Mouse (Mus musculus): Measurements from ENCODE around the gene Cryba1. TPM values are rescaled to one million over a fixed set of nuclear protein-coding genes. Genes with fewer than 3 reads are reported as not detected.
"Not testable (repeated sequence)": the region's sequence is repeated elsewhere in the genome, so short reads cannot be mapped to it uniquely, and the experiment has no call there.

The Cryba1 gene
- polyA plus RNA-seq, 1 experiment, result not detected

DNA sequence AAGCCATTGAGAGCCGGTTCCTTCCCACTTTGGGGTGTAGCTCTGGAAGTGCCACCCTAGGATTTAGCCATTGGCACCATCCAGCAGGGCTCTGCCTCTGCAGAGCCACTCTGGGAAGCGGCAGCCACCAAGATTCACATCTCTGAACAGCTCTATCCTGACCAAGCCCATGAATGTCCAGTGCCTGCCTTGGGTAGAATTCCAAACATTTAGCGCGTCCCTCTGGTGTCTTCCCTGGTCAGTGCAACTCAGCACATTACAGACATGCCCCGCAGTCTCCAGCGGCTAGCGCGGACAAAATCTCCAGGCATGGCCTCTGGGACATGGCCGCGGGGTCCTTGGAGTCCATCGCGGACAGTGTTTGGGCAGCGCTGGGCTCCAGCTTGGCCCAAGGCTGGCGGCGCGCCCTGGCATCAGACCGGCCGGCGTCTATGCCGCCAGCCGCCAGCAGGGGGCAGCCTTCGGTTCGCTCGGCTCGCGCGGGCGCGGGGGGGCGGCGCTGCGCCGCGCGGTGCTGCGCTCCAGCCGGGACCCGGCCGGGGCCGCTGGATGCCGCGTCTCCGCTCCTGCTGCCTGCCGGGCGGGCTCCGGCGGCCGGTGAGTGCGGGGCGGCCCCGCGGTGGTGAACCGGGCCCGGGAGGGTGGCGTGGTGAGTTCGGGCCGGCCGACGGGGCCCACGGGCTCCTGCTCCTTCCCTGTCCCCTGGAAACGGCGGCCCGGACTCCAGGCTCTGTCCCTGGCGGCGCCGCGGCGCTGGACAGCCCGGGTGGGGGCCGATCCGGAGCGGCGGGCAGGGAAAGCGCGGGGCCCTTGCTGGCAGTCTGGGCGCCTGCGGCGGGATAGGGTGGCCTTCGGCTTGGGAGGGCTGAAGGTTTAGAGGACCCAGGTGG is 37.9 kb upstream of the Cryba1 start, which contains the start of gene Myo18a:
Gene Myo18a (plus strand): TSS at position 464 of the 890 bp plus-strand sequence.
- no peak within 1 kb of the TSS for H3K27ac ChIP-seq (ENCODE audit: insufficient read depth, low read depth, low read length)
- TF ChIP-seq CTCF (IDR thresholded peaks at IDR 0.05; ENCODE audit: low read depth, low read length) (peak; percentile 27; the same call in 1 of the 2 replicates), POLR2A (IDR thresholded peaks at IDR 0.05; ENCODE audit: borderline replicate concordance, low read depth, low read length) (no peak)
- peak within 1 kb of the TSS; percentile 85 for H3K4me3 ChIP-seq (ENCODE audit: insufficient read depth, low read length)
- peaks cover 6% of the 10 kb centered on the region for H3K4me1 ChIP-seq (ENCODE audit: control insufficient read depth, insufficient read depth, low read length)

- no peak overlapping the region for H3K4me3 ChIP-seq (ENCODE audit: insufficient read depth, low read length)
- no peak for TF ChIP-seq CTCF (IDR thresholded peaks at IDR 0.05; ENCODE audit: low read depth, low read length)
- TF ChIP-seq POLR2A (IDR thresholded peaks at IDR 0.05; ENCODE audit: borderline replicate concordance, low read depth, low read length), result no peak
- H3K27ac ChIP-seq (ENCODE audit: insufficient read depth, low read depth, low read length), result no peak overlapping the region
- H3K4me1 ChIP-seq (ENCODE audit: control insufficient read depth, insufficient read depth, low read length), result peaks cover 6% of the 10 kb centered on the region
Measured at GRCm38 (mm10) chr11:77760031-77760430, 34.9 kb upstream of the Cryba1 start.

DNA sequence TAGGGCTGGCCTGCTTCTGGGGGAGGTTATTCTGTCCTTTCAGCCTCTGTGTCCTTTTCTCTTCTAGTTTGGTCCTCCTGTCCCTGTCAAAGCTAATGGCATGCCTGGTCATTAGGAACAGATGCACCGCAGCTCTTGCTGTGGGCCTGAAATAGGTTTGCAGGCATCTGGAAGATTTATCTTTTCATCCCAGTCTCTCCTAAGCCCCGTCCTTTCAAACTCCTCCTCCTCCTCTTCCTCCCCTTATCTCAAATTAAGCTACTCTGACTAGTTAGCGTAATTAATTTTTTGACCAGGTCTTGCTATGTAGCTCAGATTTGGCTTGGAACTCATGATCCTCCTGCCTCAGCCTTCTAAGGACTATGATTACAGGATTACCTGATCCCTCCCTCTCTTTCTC is 28.4 kb upstream of the Cryba1 start:
- H3K4me3 ChIP-seq (ENCODE audit: insufficient read depth, low read length), result no peak overlapping the region
- no peak for TF ChIP-seq POLR2A (IDR thresholded peaks at IDR 0.05; ENCODE audit: borderline replicate concordance, low read depth, low read length)
- no peak for TF ChIP-seq CTCF (IDR thresholded peaks at IDR 0.05; ENCODE audit: low read depth, low read length)
- no peak overlapping the region for H3K27ac ChIP-seq (ENCODE audit: insufficient read depth, low read depth, low read length)

GRCm38 (mm10) chr11:77752525-77752924 is 27.4 kb upstream of the Cryba1 start:
- no peak overlapping the region for H3K4me3 ChIP-seq (ENCODE audit: insufficient read depth, low read length)
- TF ChIP-seq POLR2A (IDR thresholded peaks at IDR 0.05; ENCODE audit: borderline replicate concordance, low read depth, low read length) (no peak), CTCF (IDR thresholded peaks at IDR 0.05; ENCODE audit: low read depth, low read length) (no peak)
- no peak overlapping the region for H3K27ac ChIP-seq (ENCODE audit: insufficient read depth, low read depth, low read length)
- H3K4me1 ChIP-seq (ENCODE audit: control insufficient read depth, insufficient read depth, low read length), result no peaks in the 10 kb centered on the region

More for the DNA sequence above, 28.4 kb upstream of the Cryba1 start:
- no peaks in the 10 kb centered on the region for H3K4me1 ChIP-seq (ENCODE audit: control insufficient read depth, insufficient read depth, low read length)

DNA sequence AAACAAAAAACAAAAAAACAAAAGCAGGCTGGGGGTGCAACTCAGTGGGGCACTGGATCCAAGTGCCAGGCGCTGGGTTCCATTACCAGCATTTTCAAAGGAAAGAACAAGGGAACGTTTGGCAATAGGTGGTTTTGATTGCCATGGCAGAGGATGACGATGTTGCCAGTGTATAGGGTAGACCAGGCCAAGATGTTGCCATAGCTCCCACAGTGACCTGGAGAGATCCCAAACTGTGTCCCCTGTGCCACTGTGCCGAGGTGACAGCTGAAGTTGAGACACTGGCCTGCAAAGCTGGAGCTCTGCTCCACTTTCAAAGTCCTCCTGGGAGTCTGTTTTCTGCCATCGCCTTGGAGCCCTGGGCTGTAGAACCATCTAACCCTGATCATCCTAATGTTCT is 23.9 kb upstream of the Cryba1 start:
- Histone ChIP-seq H3K4me3 (ENCODE audit: insufficient read depth, low read length) (no peak overlapping the region), H3K4me1 (ENCODE audit: control insufficient read depth, insufficient read depth, low read length) (no peaks in the 10 kb centered on the region), H3K27ac (ENCODE audit: insufficient read depth, low read depth, low read length) (no peak overlapping the region)
- TF ChIP-seq POLR2A (IDR thresholded peaks at IDR 0.05; ENCODE audit: borderline replicate concordance, low read depth, low read length), result no peak
- TF ChIP-seq CTCF (IDR thresholded peaks at IDR 0.05; ENCODE audit: low read depth, low read length), result no peak

GRCm38 (mm10) chr11:77747103-77747502 is 22.0 kb upstream of the Cryba1 start:
- H3K27ac ChIP-seq (ENCODE audit: insufficient read depth, low read depth, low read length); H3K4me1 ChIP-seq (ENCODE audit: control insufficient read depth, insufficient read depth, low read length); H3K4me3 ChIP-seq (ENCODE audit: insufficient read depth, low read length): not testable (repeated sequence)

GRCm38 (mm10) chr11:77746652-77747051 is 21.6 kb upstream of the Cryba1 start:
- Histone ChIP-seq H3K4me3 (ENCODE audit: insufficient read depth, low read length) (no peak overlapping the region), H3K4me1 (ENCODE audit: control insufficient read depth, insufficient read depth, low read length) (no peaks in the 10 kb centered on the region), H3K27ac (ENCODE audit: insufficient read depth, low read depth, low read length) (no peak overlapping the region)
- TF ChIP-seq CTCF (IDR thresholded peaks at IDR 0.05; ENCODE audit: low read depth, low read length) (no peak), POLR2A (IDR thresholded peaks at IDR 0.05; ENCODE audit: borderline replicate concordance, low read depth, low read length) (no peak)

DNA sequence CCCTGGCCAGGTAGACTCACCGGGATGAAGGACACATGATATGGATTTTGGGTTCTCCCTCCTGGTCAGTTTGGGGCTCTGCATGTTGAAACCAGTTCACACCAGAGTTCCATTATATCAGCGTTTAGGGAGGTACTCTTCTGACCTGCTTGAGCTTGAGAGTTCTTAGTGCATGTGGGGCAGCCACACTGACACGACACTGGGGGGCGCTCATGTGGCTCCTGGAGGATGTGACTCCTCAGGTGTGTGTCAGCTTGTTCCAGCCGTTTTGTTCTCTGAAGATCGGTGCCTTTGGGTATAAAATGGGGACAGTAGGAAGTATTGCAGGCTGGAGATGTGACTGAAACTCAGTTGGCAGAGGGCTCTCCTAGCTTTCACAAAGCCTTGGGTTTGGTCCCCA is 18.9 kb upstream of the Cryba1 start:
- Histone ChIP-seq H3K27ac (ENCODE audit: insufficient read depth, low read depth, low read length) (no peak overlapping the region), H3K4me1 (ENCODE audit: control insufficient read depth, insufficient read depth, low read length) (no peaks in the 10 kb centered on the region), H3K4me3 (ENCODE audit: insufficient read depth, low read length) (no peak overlapping the region)
- TF ChIP-seq POLR2A (IDR thresholded peaks at IDR 0.05; ENCODE audit: borderline replicate concordance, low read depth, low read length) (no peak), CTCF (IDR thresholded peaks at IDR 0.05; ENCODE audit: low read depth, low read length) (no peak)

GRCm38 (mm10) chr11:77738555-77738954 is 13.5 kb upstream of the Cryba1 start:
- Histone ChIP-seq H3K4me3 (ENCODE audit: insufficient read depth, low read length) (no peak overlapping the region), H3K4me1 (ENCODE audit: control insufficient read depth, insufficient read depth, low read length) (no peaks in the 10 kb centered on the region), H3K27ac (ENCODE audit: insufficient read depth, low read depth, low read length) (no peak overlapping the region)
- TF ChIP-seq POLR2A (IDR thresholded peaks at IDR 0.05; ENCODE audit: borderline replicate concordance, low read depth, low read length) (no peak), CTCF (IDR thresholded peaks at IDR 0.05; ENCODE audit: low read depth, low read length) (no peak)

DNA sequence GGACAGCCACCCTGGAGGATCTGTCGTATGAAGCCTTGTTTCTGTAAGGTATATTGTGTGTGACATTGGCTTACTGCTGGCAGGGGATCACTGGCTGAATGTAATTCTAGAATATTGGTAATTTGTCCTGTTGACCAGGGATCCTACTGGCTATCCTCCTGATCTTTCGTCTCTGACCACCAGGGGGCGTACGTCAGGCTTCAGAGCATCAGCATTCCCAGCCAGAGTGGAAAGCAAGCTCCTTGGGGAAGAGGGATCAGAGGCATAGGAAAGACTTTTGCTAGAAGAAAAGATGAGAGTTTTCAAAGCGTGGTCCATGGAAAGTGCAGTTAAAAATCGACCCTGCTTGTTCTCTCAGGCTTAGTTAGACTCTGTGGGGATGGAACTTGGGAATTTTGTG is 12.2 kb upstream of the Cryba1 start:
- TF ChIP-seq CTCF (IDR thresholded peaks at IDR 0.05; ENCODE audit: low read depth, low read length) (peak; percentile 96), POLR2A (IDR thresholded peaks at IDR 0.05; ENCODE audit: borderline replicate concordance, low read depth, low read length) (no peak)
- no peak overlapping the region for H3K4me3 ChIP-seq (ENCODE audit: insufficient read depth, low read length)
- H3K27ac ChIP-seq (ENCODE audit: insufficient read depth, low read depth, low read length), result no peak overlapping the region
- H3K4me1 ChIP-seq (ENCODE audit: control insufficient read depth, insufficient read depth, low read length), result no peaks in the 10 kb centered on the region
